Mouse (Mus musculus): ENCODE data around the gene Ociad1.

GRCm38 (mm10) chr5:73265460-73265859 lies 27.1 kb upstream of the Ociad1 start:
- TF ChIP-seq CTCF (IDR thresholded peaks at IDR 0.05; ENCODE audit: extremely low read depth, insufficient read depth, insufficient read length, insufficient replicate concordance) (no peak), POLR2A (IDR thresholded peaks at IDR 0.05; ENCODE audit: low read depth, low read length) (no peak)
